Mouse (Mus musculus): ENCODE results near the gene Thra. TPM values are rescaled to one million over a fixed set of nuclear protein-coding genes. Genes with fewer than 3 reads are reported as not detected.
"Not testable (repeated sequence)": the region's sequence is repeated elsewhere in the genome, so short reads cannot be mapped to it uniquely, and the experiment has no call there.

Gene Thra
- polyA plus RNA-seq, 1 experiment from 2014 or later, result 37.8 TPM

DNA sequence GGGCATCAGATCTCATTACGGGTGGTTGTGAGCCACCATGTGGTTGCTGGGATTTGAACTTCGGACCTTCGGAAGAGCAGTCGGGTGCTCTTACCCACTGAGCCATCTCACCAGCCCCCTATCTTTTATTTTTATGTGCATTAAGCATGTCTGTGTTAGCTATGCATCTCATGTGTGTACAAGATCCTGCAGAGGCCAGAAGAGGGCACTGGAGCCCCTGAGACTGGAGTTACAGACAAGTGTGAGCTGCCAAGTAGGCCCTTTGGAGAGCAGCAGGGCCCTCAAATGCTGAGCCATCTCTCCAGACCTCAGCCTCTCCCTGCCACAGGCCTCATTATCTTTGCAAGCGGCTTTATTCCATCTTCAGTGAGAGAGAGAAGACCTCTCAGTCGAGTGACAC, 28.4 kb upstream of the Thra start:
- not testable (repeated sequence) for H3K4me2 ChIP-seq (ENCODE audit: low read depth, low read length); H3K9me3 ChIP-seq (replicated peaks; ENCODE audit: control insufficient read depth, low read length); H3K27ac ChIP-seq (ENCODE audit: low read length); H3K27me3 ChIP-seq (ENCODE audit: control insufficient read depth, insufficient read depth, low read length); H3K9ac ChIP-seq (ENCODE audit: low read length); H3K4me3 ChIP-seq (replicated peaks; ENCODE audit: low read length); ATAC-seq (ENCODE audit: insufficient read depth, low FRiP score)
- Histone ChIP-seq H3K36me3 (ENCODE audit: control insufficient read depth, insufficient read depth, low read length) (peaks cover 16% of the 10 kb centered on the region; the same call in 1 of the 2 replicates), H3K4me1 (ENCODE audit: control insufficient read depth, insufficient read depth, low read length) (peaks cover 26% of the 10 kb centered on the region)
- WGBS, result 81% methylated on average over 6 of the region's 6 CpGs

- Histone ChIP-seq H3K4me2 (ENCODE audit: low read depth, low read length) (no peak overlapping the region), H3K27me3 (ENCODE audit: control insufficient read depth, insufficient read depth, low read length) (no peaks in the 10 kb centered on the region), H3K4me3 (replicated peaks; ENCODE audit: low read length) (no peak overlapping the region), H3K27ac (ENCODE audit: low read length) (no peak overlapping the region), H3K9me3 (replicated peaks; ENCODE audit: control insufficient read depth, low read length) (no peaks in the 10 kb centered on the region), H3K4me1 (ENCODE audit: control insufficient read depth, insufficient read depth, low read length) (peaks cover 10% of the 10 kb centered on the region), H3K9ac (ENCODE audit: low read length) (no peak overlapping the region), H3K36me3 (ENCODE audit: control insufficient read depth, insufficient read depth, low read length) (peaks cover 10% of the 10 kb centered on the region; the same call in 1 of the 2 replicates)
- ATAC-seq (ENCODE audit: insufficient read depth, low FRiP score), result no peak
- WGBS, result 76% methylated on average over 12 of the region's 12 CpGs
Observed at GRCm38 (mm10) chr11:98713703-98714102, 26.7 kb upstream of the Thra start.

DNA sequence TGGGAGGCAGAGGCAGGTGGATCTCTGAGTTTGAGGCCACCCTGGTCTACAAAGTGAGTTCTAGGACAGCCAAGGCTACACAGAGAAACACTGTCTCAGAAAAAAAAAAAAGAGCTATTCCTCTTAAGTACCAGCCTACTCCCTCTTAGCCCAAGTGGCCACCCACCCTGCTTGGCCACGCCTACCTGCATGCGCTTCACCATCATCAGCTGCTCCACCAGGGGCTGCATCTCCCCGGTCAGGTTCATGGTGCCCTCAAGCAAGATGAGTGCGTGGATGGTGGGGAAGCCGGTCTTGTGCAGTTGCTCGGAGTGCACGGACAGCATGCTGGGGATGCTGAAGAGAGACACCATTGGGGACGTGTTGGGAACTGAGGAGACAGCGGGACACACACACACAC, 24.5 kb upstream of the Thra start:
- WGBS, result 93% methylated on average over 9 of the region's 9 CpGs

DNA sequence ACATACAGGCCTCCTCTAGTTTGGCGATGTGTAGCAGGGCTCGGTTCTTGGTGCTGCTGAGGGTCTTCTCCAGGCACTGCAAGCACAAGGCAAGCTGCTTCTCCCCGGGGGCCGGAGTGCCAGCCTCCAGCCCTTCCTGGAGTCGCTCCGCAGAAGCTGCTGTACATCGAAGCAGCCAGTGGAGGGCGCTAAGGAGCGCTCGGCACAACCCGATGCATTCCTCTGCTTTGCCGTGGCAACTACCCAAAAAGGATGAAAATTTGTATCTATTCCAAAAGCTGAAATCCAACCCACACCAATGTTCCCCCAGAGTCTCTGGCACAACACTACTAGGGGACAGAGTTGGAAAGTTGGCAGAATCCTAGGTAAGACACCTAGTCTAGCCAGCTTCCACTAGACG, 22.5 kb upstream of the Thra start:
- ATAC-seq (ENCODE audit: insufficient read depth, low FRiP score), result no peak
- no peaks in the 10 kb centered on the region for H3K9me3 ChIP-seq (replicated peaks; ENCODE audit: control insufficient read depth, low read length)
- no peak overlapping the region for H3K4me3 ChIP-seq (replicated peaks; ENCODE audit: low read length)
- H3K4me1 ChIP-seq (ENCODE audit: control insufficient read depth, insufficient read depth, low read length), result peaks cover 15% of the 10 kb centered on the region
- H3K9ac ChIP-seq (ENCODE audit: low read length), result no peak overlapping the region
- no peaks in the 10 kb centered on the region for H3K27me3 ChIP-seq (ENCODE audit: control insufficient read depth, insufficient read depth, low read length)
- H3K36me3 ChIP-seq (ENCODE audit: control insufficient read depth, insufficient read depth, low read length), result peaks cover 7% of the 10 kb centered on the region; the same call in 1 of the 2 replicates
- 20% methylated on average over 13 of the region's 13 CpGs for WGBS
- H3K4me2 ChIP-seq (ENCODE audit: low read depth, low read length), result no peak overlapping the region
- H3K27ac ChIP-seq (ENCODE audit: low read length), result no peak overlapping the region

More for the DNA sequence above, 24.5 kb upstream of the Thra start:
- H3K4me3 ChIP-seq (replicated peaks; ENCODE audit: low read length), result no peak overlapping the region
- H3K9me3 ChIP-seq (replicated peaks; ENCODE audit: control insufficient read depth, low read length), result no peaks in the 10 kb centered on the region
- no peak overlapping the region for H3K27ac ChIP-seq (ENCODE audit: low read length)
- no peak for ATAC-seq (ENCODE audit: insufficient read depth, low FRiP score)
- H3K36me3 ChIP-seq (ENCODE audit: control insufficient read depth, insufficient read depth, low read length), result peaks cover 10% of the 10 kb centered on the region; the same call in 1 of the 2 replicates
- H3K27me3 ChIP-seq (ENCODE audit: control insufficient read depth, insufficient read depth, low read length), result no peaks in the 10 kb centered on the region
- H3K4me1 ChIP-seq (ENCODE audit: control insufficient read depth, insufficient read depth, low read length), result peaks cover 6% of the 10 kb centered on the region
- no peak overlapping the region for H3K9ac ChIP-seq (ENCODE audit: low read length)
- H3K4me2 ChIP-seq (ENCODE audit: low read depth, low read length), result no peak overlapping the region

- Histone ChIP-seq H3K4me1 (ENCODE audit: control insufficient read depth, insufficient read depth, low read length) (peaks cover 15% of the 10 kb centered on the region), H3K27ac (ENCODE audit: low read length) (no peak overlapping the region), H3K4me2 (ENCODE audit: low read depth, low read length) (no peak overlapping the region), H3K27me3 (ENCODE audit: control insufficient read depth, insufficient read depth, low read length) (no peaks in the 10 kb centered on the region), H3K9ac (ENCODE audit: low read length) (no peak overlapping the region), H3K9me3 (replicated peaks; ENCODE audit: control insufficient read depth, low read length) (no peaks in the 10 kb centered on the region), H3K4me3 (replicated peaks; ENCODE audit: low read length) (no peak overlapping the region), H3K36me3 (ENCODE audit: control insufficient read depth, insufficient read depth, low read length) (no peaks in the 10 kb centered on the region)
- WGBS, result 71% methylated on average over 2 of the region's 2 CpGs
- ATAC-seq (ENCODE audit: insufficient read depth, low FRiP score), result no peak
Observed at GRCm38 (mm10) chr11:98720756-98721155, 19.7 kb upstream of the Thra start.

DNA sequence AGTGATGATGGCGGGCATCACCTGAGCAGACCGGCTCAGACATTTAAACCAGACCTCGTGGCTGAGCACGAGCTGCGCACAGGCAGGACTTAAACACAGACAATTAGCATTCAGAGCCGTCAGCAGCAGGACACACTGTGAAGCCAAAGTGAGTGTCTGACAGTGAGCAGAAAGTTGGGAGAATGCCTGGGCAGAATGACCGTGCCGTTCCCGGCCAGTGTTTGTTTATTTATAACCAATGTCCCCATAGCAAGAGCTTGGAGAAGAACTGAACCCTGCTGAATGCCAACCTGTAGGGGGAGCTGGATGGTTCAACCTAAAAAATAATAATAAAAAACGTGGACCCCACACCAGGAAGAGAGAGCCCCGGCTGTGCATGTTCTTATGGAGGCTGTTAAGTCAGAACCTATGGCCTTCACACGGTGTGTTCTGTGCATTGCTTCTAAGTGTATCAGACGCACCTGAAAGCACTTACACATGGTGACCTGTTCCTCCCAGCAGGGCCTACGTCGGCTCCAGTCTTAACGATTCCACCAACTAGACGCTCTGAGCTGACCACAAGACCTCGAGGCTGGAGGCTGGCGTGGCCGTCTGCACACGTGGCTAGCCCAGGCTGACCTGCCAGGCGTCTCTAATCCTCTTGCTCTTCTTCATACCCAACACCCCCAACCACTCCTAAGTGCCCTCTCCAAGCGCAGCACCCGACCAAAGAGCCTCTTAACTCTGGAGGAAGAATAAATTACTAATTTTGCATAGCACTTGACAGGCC, 18.8 kb upstream of the Thra start:
- no peaks in the 10 kb centered on the region for H3K36me3 ChIP-seq (ENCODE audit: control insufficient read depth, insufficient read depth, low read length)

GRCm38 (mm10) chr11:98723098-98723497, 17.3 kb upstream of the Thra start:
- peaks cover 15% of the 10 kb centered on the region for H3K4me1 ChIP-seq (ENCODE audit: control insufficient read depth, insufficient read depth, low read length)
- 0 out of 2 replicates have a peak, but pooled peaks cover 3% of the 10 kb centered on the region for H3K36me3 ChIP-seq (ENCODE audit: control insufficient read depth, insufficient read depth, low read length)
- ATAC-seq (ENCODE audit: insufficient read depth, low FRiP score), result no peak
- H3K4me3 ChIP-seq (replicated peaks; ENCODE audit: low read length), result no peak overlapping the region
- 75% methylated on average over 7 of the region's 7 CpGs for WGBS
- no peaks in the 10 kb centered on the region for H3K9me3 ChIP-seq (replicated peaks; ENCODE audit: control insufficient read depth, low read length)
- H3K4me2 ChIP-seq (ENCODE audit: low read depth, low read length), result no peak overlapping the region
- H3K9ac ChIP-seq (ENCODE audit: low read length), result no peak overlapping the region
- no peaks in the 10 kb centered on the region for H3K27me3 ChIP-seq (ENCODE audit: control insufficient read depth, insufficient read depth, low read length)
- no peak overlapping the region for H3K27ac ChIP-seq (ENCODE audit: low read length)

More for the DNA sequence above, 18.8 kb upstream of the Thra start:
- no peak overlapping the region for H3K4me3 ChIP-seq (replicated peaks; ENCODE audit: low read length)
- peak overlapping the region; percentile 64; the same call in 1 of the 2 replicates for H3K27ac ChIP-seq (ENCODE audit: low read length)
- ATAC-seq (ENCODE audit: insufficient read depth, low FRiP score), result peak; percentile 51; the same call in 1 of the 2 replicates
- WGBS, result 52% methylated on average over 24 of the region's 24 CpGs
- H3K4me1 ChIP-seq (ENCODE audit: control insufficient read depth, insufficient read depth, low read length), result peaks cover 15% of the 10 kb centered on the region
- no peaks in the 10 kb centered on the region for H3K27me3 ChIP-seq (ENCODE audit: control insufficient read depth, insufficient read depth, low read length)
- H3K9me3 ChIP-seq (replicated peaks; ENCODE audit: control insufficient read depth, low read length), result no peaks in the 10 kb centered on the region
- H3K9ac ChIP-seq (ENCODE audit: low read length), result peak overlapping the region; percentile 9; the same call in 1 of the 2 replicates
- no peak overlapping the region for H3K4me2 ChIP-seq (ENCODE audit: low read depth, low read length)

GRCm38 (mm10) chr11:98725926-98726506, 14.4 kb upstream of the Thra start:
- 92% methylated on average over 15 of the region's 15 CpGs for WGBS
- H3K36me3 ChIP-seq (ENCODE audit: control insufficient read depth, insufficient read depth, low read length), result 0 out of 2 replicates have a peak, but pooled peaks cover 3% of the 10 kb centered on the region
- H3K27me3 ChIP-seq (ENCODE audit: control insufficient read depth, insufficient read depth, low read length), result no peaks in the 10 kb centered on the region
- no peak overlapping the region for H3K27ac ChIP-seq (ENCODE audit: low read length)
- no peak overlapping the region for H3K4me3 ChIP-seq (replicated peaks; ENCODE audit: low read length)
- no peak overlapping the region for H3K4me2 ChIP-seq (ENCODE audit: low read depth, low read length)
- no peak overlapping the region for H3K9ac ChIP-seq (ENCODE audit: low read length)
- peaks cover 20% of the 10 kb centered on the region for H3K4me1 ChIP-seq (ENCODE audit: control insufficient read depth, insufficient read depth, low read length)
- H3K9me3 ChIP-seq (replicated peaks; ENCODE audit: control insufficient read depth, low read length), result no peaks in the 10 kb centered on the region
- ATAC-seq (ENCODE audit: insufficient read depth, low FRiP score), result no peak

DNA sequence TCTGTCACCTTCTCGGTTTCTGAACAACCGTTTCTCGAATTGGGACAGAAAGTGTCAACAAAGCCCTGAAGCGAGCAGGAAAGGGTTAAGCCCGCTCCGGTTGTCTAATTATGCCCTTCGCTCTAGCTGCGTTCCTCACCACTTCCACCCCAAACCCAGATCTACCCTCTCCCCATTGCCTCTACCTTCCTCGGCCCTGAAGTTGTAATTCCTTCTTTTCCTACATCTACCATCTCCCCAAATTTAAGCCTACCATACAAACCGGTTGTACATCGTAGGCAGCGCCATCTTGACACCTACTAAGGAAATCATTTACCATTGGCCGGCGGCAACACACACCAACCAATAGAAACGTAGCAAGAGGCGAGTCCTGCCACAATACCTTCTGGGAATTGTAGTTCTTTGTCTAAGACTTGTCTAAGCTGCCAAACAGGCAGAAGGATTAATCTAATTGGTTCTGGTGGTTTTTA, 11.3 kb upstream of the Thra start, which contains the start of gene Med24:
Gene Med24 (minus strand): TSS at position 317 of the 470 bp plus-strand sequence.
- Histone ChIP-seq H3K4me3 (replicated peaks; ENCODE audit: low read length) (peak within 1 kb of the TSS; percentile 82), H3K27ac (ENCODE audit: low read length) (peak within 1 kb of the TSS; percentile 69), H3K9me3 (replicated peaks; ENCODE audit: control insufficient read depth, low read length) (no peaks in the 10 kb centered on the region), H3K27me3 (ENCODE audit: control insufficient read depth, insufficient read depth, low read length) (no peaks in the 10 kb centered on the region), H3K4me1 (ENCODE audit: control insufficient read depth, insufficient read depth, low read length) (peaks cover 11% of the 10 kb centered on the region; the same call in 1 of the 2 replicates), H3K4me2 (ENCODE audit: low read depth, low read length) (peak within 1 kb of the TSS; percentile 86), H3K36me3 (ENCODE audit: control insufficient read depth, insufficient read depth, low read length) (0 out of 2 replicates have a peak, but pooled peaks cover 3% of the 10 kb centered on the region), H3K9ac (ENCODE audit: low read length) (peak within 1 kb of the TSS; percentile 73)
- under 1% methylated on average over 16 of the region's 16 CpGs for WGBS
- peak; percentile 92 for ATAC-seq (ENCODE audit: insufficient read depth, low FRiP score)

All from stomach, embryonic 16.5 days (tissue).